20 mouse cellular contexts compared by ENCODE assay signal in genomic region chr12:3440916-3441315, GRCm38 (mm10). TPM values are rescaled to one million over a fixed set of nuclear protein-coding genes. Genes with fewer than 3 reads are reported as not detected.
DNase-seq lines count a peak whose midpoint lies in the region; ATAC-seq and TF ChIP-seq lines count a peak whose summit lies in the region.
"Had no signal": no experiment of that assay in that cellular context is flagged by ENCODE, and none has a peak within 500 bp of the region (broad histone marks: within the 10 kb centered on the region; RNA-seq: fewer than 3 reads in every experiment).

No protein-coding gene starts in this region.

- H3K9me3 ChIP-seq in lung, postnatal 0 days (ENCODE audit: low read length): no peaks in the 10 kb centered on the region
- H3K9me3 ChIP-seq: embryonic facial prominence, embryonic 12.5 days; forebrain, embryonic 15.5 days had no signal

- peak overlapping the region; percentile 46 for H3K27ac ChIP-seq in spleen, adult 2 months (ENCODE audit: insufficient read depth, low read length)
- H3K27ac ChIP-seq in lung, postnatal 0 days (ENCODE audit: low read length): no peak overlapping the region
- H3K27ac ChIP-seq: embryonic facial prominence, embryonic 12.5 days; forebrain, embryonic 15.5 days; macrophage had no signal

- H3K36me3 ChIP-seq in spleen, adult 2 months (ENCODE audit: control insufficient read depth, insufficient read depth, low read length): peaks cover 2% of the 10 kb centered on the region; the same call in 1 of the 2 replicates
- no peaks in the 10 kb centered on the region for H3K36me3 ChIP-seq in lung, postnatal 0 days (ENCODE audit: insufficient read depth, low read length)
- H3K36me3 ChIP-seq: embryonic facial prominence, embryonic 12.5 days had no signal

- peak; percentile 2 for ATAC-seq in inflammation-experienced regulatory T-cells, adult 6 months
- ATAC-seq in lung, postnatal 0 days: no peak
- ATAC-seq: forebrain, embryonic 15.5 days had no signal

- no peak overlapping the region for H3K4me3 ChIP-seq in spleen, adult 2 months (ENCODE audit: extremely low read depth, insufficient read depth, insufficient read length)
- no peak overlapping the region for H3K4me3 ChIP-seq in lung, postnatal 0 days (ENCODE audit: low read depth, low read length)
- H3K4me3 ChIP-seq: embryonic facial prominence, embryonic 12.5 days; erythroblast, embryonic 14.5 days; forebrain, embryonic 15.5 days had no signal

- no peak for TF ChIP-seq EP300 in lung, postnatal 0 days (IDR thresholded peaks at IDR 0.05)

- H3K4me2 ChIP-seq in lung, postnatal 0 days (replicated peaks; ENCODE audit: low read depth, low read length): no peak overlapping the region
- H3K4me2 ChIP-seq: embryonic facial prominence, embryonic 12.5 days; forebrain, embryonic 15.5 days; heart, embryonic 11.5 days had no signal

- no peaks in the 10 kb centered on the region for H3K27me3 ChIP-seq in spleen, adult 2 months (ENCODE audit: control insufficient read depth, insufficient read depth, low read length)
- H3K27me3 ChIP-seq in lung, postnatal 0 days (replicated peaks; ENCODE audit: insufficient read depth, low read length): no peaks in the 10 kb centered on the region
- H3K27me3 ChIP-seq: embryonic facial prominence, embryonic 12.5 days; forebrain, embryonic 15.5 days had no signal

- TF ChIP-seq POLR2A in spleen, adult 2 months (IDR thresholded peaks at IDR 0.05; ENCODE audit: low read depth, low read length): no peak

- H3K9ac ChIP-seq in lung, postnatal 0 days (replicated peaks; ENCODE audit: low read depth): no peak overlapping the region
- H3K9ac ChIP-seq: embryonic facial prominence, embryonic 12.5 days; forebrain, embryonic 15.5 days had no signal

- TF ChIP-seq CTCF in spleen, adult 2 months (IDR thresholded peaks at IDR 0.05; ENCODE audit: extremely low read depth, insufficient read depth, insufficient read length, insufficient replicate concordance): no peak
- TF ChIP-seq CTCF in lung, postnatal 0 days (IDR thresholded peaks at IDR 0.05): no peak

- 85% methylated on average over 2 of the region's 2 CpGs for WGBS in spleen, adult 2 months
- WGBS in lung, postnatal 0 days: 65% methylated on average over 2 of the region's 2 CpGs

- peaks cover 4% of the 10 kb centered on the region for H3K4me1 ChIP-seq in spleen, adult 2 months (ENCODE audit: control insufficient read depth, insufficient read depth, insufficient read length)
- no peaks in the 10 kb centered on the region for H3K4me1 ChIP-seq in lung, postnatal 0 days (ENCODE audit: insufficient read depth, low read depth, low read length)
- H3K4me1 ChIP-seq: embryonic facial prominence, embryonic 12.5 days; forebrain, embryonic 15.5 days had no signal

- no peak for DNase-seq in spleen, adult 2 months (ENCODE audit: low read depth in 1 of 2, low spot score in 2 of 2)
- DNase-seq in spleen, postnatal 14 days (ENCODE audit: low spot score in 2 of 2): no peak
- peak; percentile 82 for DNase-seq in R1 (ENCODE audit: low read depth, low spot score)
- no peak for DNase-seq in lung, postnatal 0 days (ENCODE audit: low spot score)
- DNase-seq in lung, postnatal 10 days: no peak
- DNase-seq in retina, embryonic 14.5 days (ENCODE audit: low spot score): no peak
- DNase-seq: cerebellum, adult 2 months; gastrocnemius, postnatal 36 days; heart, postnatal 10 days; kidney, adult 2 months; kidney, postnatal 14 days; lung, adult 2 months; midbrain, embryonic 14.5 days; right cerebral cortex, postnatal 4 days had no signal

RNA-seq across cellular contexts. Expression of gene Asxl2, which starts 14.3 kb away (rescaled TPM):
- polyA plus RNA-seq in spleen, adult 2 months (2012; rRNA removed): 7.1 and 7.7 TPM in 2 replicates
- 10 to 100 TPM; 38.8 to 56.8 (median 53.1) TPM for polyA plus RNA-seq in inflammation-experienced regulatory T-cells, adult 6 months (2017; shearing (Covaris generic))
- 8.5 and 9.4 TPM in 2 replicates for polyA plus RNA-seq in lung, postnatal 0 days (2015; fragmentation: Nextera tagmentation; extraction: Ambion mirVana)
